Mouse (Mus musculus) heart, postnatal 0 days (tissue): ENCODE measurements around the gene Cit.

Experiments used
- CTCF ChIP-seq: IDR thresholded peaks from 2 replicates; pipeline ENCODE4 v1.5.1; 2016; ENCODE audit warnings: antibody characterized with exemption, control low read depth, low read depth
- EP300 ChIP-seq: IDR thresholded peaks from 2 replicates; pipeline ENCODE4 v1.6.1; 2016; ENCODE audit warnings: antibody characterized with exemption, low read depth

DNA sequence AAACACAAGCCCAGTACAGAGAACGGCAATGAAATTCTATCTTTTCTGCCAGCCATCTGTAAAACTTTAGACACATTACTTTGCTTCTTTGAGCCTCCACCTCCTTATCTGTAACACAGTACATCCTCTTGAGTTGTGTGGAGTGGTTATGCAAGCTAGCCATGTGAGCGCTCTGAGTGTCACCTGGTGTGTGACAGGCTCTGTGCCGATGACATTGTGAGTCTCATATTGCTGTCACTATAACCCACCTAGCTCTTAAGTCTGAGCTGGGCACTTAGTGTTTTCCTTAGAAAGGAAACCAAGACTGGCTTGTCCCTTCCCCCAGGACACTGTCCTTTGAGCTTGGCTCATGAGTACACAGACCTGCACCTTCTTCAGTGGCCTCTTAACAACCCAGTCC, 203.2 kb downstream of the Cit start:
- TF ChIP-seq CTCF: no peak
- no peak for TF ChIP-seq EP300
